7 mouse cellular contexts compared by ENCODE assay signal in the genomic region with DNA sequence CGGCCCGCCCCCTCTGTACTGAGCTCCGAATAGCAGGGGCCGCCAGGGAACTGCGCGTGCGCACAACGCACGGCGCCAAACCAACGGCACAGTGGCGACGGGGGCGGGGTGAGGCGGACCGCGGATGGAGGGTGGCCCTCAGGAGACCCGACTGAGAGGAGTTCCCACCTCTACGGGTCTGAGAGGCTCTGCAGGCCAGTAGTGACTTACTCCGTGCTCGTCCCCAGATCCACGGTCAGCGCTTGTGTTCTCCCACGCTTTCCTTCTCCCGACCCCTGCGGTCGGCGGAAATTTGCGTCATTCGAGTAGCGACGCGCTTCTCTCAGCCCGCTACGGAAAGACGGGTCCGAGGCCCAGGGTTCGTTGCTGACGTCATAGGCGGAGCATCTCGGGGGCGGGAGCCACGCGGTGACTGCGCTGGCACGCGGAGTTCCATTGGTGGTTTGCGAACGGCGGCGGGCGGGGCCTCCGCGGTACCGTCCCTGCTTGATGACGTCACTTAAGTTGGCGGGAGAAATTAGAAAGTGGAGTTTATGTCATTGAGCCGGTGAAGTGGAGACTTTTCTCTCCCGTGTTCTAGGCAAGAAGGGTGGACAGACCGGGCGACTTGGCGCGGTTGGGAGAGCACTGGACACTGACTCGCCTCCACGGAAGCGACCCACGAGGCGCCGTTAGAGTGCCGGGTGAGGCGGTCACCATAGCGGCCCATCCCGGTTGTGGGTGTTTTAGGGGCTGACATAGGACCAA. TPM values are rescaled to one million over a fixed set of nuclear protein-coding genes. Genes with fewer than 3 reads are reported as not detected.
DNase-seq lines count a peak whose midpoint lies in the region; ATAC-seq lines count a peak whose summit lies in the region.

Larp7 (minus strand) TSS at position 377 of the 747 bp plus-strand sequence.
Zgrf1 (plus strand) TSS at position 517 of the 747 bp plus-strand sequence.

- no peaks in the 10 kb centered on the region for H3K9me3 ChIP-seq in intestine, embryonic 16.5 days (ENCODE audit: control insufficient read depth, low read length)
- no peaks in the 10 kb centered on the region for H3K9me3 ChIP-seq in midbrain, embryonic 11.5 days (ENCODE audit: control insufficient read depth, low read length)

- ATAC-seq in intestine, embryonic 16.5 days, result peak; percentile 99
- ATAC-seq in midbrain, embryonic 11.5 days (ENCODE audit: low FRiP score), result peak; percentile 99

- WGBS in intestine, embryonic 16.5 days, result under 1% methylated on average over 72 of the region's 73 CpGs
- WGBS in midbrain, embryonic 11.5 days, result 0% methylated on average over 70 of the region's 73 CpGs

- 0 out of 2 replicates have a peak, but pooled peaks cover 3% of the 10 kb centered on the region for H3K36me3 ChIP-seq in intestine, embryonic 16.5 days (ENCODE audit: control insufficient read depth, insufficient read depth, low read length)
- H3K36me3 ChIP-seq in midbrain, embryonic 11.5 days (ENCODE audit: control insufficient read depth, insufficient read depth, low read length), result no peaks in the 10 kb centered on the region; the same call in 1 of the 2 replicates

- DNase-seq in adrenal gland, adult 8-10 months, result peak; percentile 99
- peak; percentile 98 for DNase-seq in embryo, embryonic 9.5 days (ENCODE audit: extremely low spot score)
- DNase-seq in gastrocnemius, postnatal 4 days (ENCODE audit: low spot score in 2 of 2), result peak; percentile 95 to 99
- DNase-seq in left cerebral cortex, postnatal 36 days (ENCODE audit: low spot score in 2 of 2), result peak; percentile 99
- peak; percentile 99 for DNase-seq in midbrain, embryonic 11.5 days (ENCODE audit: low spot score, missing footprints)
- DNase-seq in skeletal muscle tissue, adult 2 months (ENCODE audit: low read depth, low spot score), result peak; percentile 98

- peak within 1 kb of the TSS; percentile 59 for H3K4me3 ChIP-seq in intestine, embryonic 16.5 days (ENCODE audit: low read length)
- peak within 1 kb of the TSS; percentile 50 for H3K4me3 ChIP-seq in midbrain, embryonic 11.5 days (ENCODE audit: low read depth, low read length)

- H3K4me1 ChIP-seq in intestine, embryonic 16.5 days (ENCODE audit: control insufficient read depth, insufficient read depth, low read length), result peaks cover 6% of the 10 kb centered on the region; the same call in 1 of the 2 replicates
- peaks cover 9% of the 10 kb centered on the region; the same call in 1 of the 2 replicates for H3K4me1 ChIP-seq in midbrain, embryonic 11.5 days (ENCODE audit: control insufficient read depth, insufficient read depth, low read length)

- intact Hi-C loops in left cerebral cortex, postnatal 36 days (cut with DNase I), result loop anchor here (5.0 to 10.0 kb wide), 3 partner anchors 101 to 378 kb away; no protein-coding TSS in a partner anchor

- no peaks in the 10 kb centered on the region for H3K27me3 ChIP-seq in intestine, embryonic 16.5 days (replicated peaks; ENCODE audit: control insufficient read depth, insufficient read depth, low read length)
- no peaks in the 10 kb centered on the region for H3K27me3 ChIP-seq in midbrain, embryonic 11.5 days (ENCODE audit: control insufficient read depth, insufficient read depth, low read length)

- H3K27ac ChIP-seq in intestine, embryonic 16.5 days (ENCODE audit: low read length), result peak within 1 kb of the TSS; percentile 93
- H3K27ac ChIP-seq in midbrain, embryonic 11.5 days (ENCODE audit: low read depth, low read length), result peak within 1 kb of the TSS; percentile 82

- peak within 1 kb of the TSS; percentile 67 for H3K4me2 ChIP-seq in intestine, embryonic 16.5 days (ENCODE audit: low read depth, low read length)
- H3K4me2 ChIP-seq in midbrain, embryonic 11.5 days, result peak within 1 kb of the TSS; percentile 64

- peak within 1 kb of the TSS; percentile 81 for H3K9ac ChIP-seq in intestine, embryonic 16.5 days (ENCODE audit: low read depth, low read length)
- H3K9ac ChIP-seq in midbrain, embryonic 11.5 days (ENCODE audit: low read length), result peak within 1 kb of the TSS; percentile 71

RNA-seq across cellular contexts. Expression of gene Larp7, which starts in this region (rescaled TPM):
- 10 to 100 TPM; 19.0 to 20.0 (median 19.5) TPM for total RNA-seq in adrenal gland, adult 8-10 months (2022)
- total RNA-seq in gastrocnemius, postnatal 4 days (2021), result 10 to 100 TPM; 26.5 to 27.6 TPM
- polyA plus RNA-seq in intestine, embryonic 16.5 days (2015; fragmentation: Nextera tagmentation; extraction: Ambion mirVana), result 39.1 and 46.7 TPM in 2 replicates
- 10 to 100 TPM; 16.7 to 17.3 TPM for total RNA-seq in left cerebral cortex, postnatal 36 days (2021)
- 85.2 and 91.5 TPM in 2 replicates for polyA plus RNA-seq in midbrain, embryonic 11.5 days (2014; fragmentation: Nextera tagmentation; extraction: Ambion mirVana)

RNA-seq across cellular contexts. Expression of gene Zgrf1, which starts in this region (rescaled TPM):
- 1 to 10 TPM; 1.4 to 2.8 (median 2.0) TPM for total RNA-seq in adrenal gland, adult 8-10 months (2022)
- total RNA-seq in gastrocnemius, postnatal 4 days (2021), result 1 to 10 TPM; 6.3 to 8.0 TPM
- polyA plus RNA-seq in intestine, embryonic 16.5 days (2015; fragmentation: Nextera tagmentation; extraction: Ambion mirVana), result 3.6 and 3.7 TPM in 2 replicates
- 1 to 10 TPM; 2.6 to 3.6 TPM for total RNA-seq in left cerebral cortex, postnatal 36 days (2021)
- polyA plus RNA-seq in midbrain, embryonic 11.5 days (2014; fragmentation: Nextera tagmentation; extraction: Ambion mirVana), result 10.5 and 11.3 TPM in 2 replicates

Comparison
In these comparisons a context has a peak if more than half of its experiments do, and no peak if none do; other contexts are left out.
1. Peak in every context shown above with its lines: DNase-seq, ATAC-seq, H3K4me3 ChIP-seq and H3K27ac ChIP-seq.